Comparison of ENCODE assay signal across 8 mouse cellular contexts in the genomic region with DNA sequence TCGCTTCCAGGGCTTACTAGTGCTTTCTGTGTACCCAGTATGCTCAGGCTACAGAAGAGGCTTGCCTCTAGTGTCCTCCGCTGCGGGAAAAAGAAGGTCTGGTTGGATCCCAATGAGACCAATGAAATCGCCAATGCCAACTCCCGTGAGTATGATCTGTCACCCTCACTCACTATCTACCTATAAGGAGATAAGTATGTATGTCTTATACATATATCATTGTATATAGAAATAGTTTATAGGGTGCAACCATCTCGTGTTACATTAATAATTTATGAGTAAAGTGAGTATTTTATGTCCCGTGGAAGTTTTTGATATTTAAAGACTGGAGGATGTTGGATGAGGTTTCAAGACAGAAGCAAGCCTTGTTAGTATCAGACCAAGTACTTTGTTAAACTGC. TPM values are rescaled to one million over a fixed set of nuclear protein-coding genes. Genes with fewer than 3 reads are reported as not detected.
DNase-seq lines count a peak whose midpoint lies in the region; ATAC-seq and TF ChIP-seq lines count a peak whose summit lies in the region.

No protein-coding gene starts in this region.

- peak overlapping the region; percentile 96 for H3K4me2 ChIP-seq in embryonic facial prominence, embryonic 14.5 days (ENCODE audit: low read depth, low read length)
- H3K4me2 ChIP-seq in intestine, embryonic 16.5 days (ENCODE audit: low read depth, low read length): peak overlapping the region; percentile 64
- peak overlapping the region; percentile 92 for H3K4me2 ChIP-seq in neural tube, embryonic 13.5 days

- no peaks in the 10 kb centered on the region for H3K9me3 ChIP-seq in embryonic facial prominence, embryonic 14.5 days (ENCODE audit: control insufficient read depth, low read length)
- no peaks in the 10 kb centered on the region for H3K9me3 ChIP-seq in intestine, embryonic 16.5 days (ENCODE audit: control insufficient read depth, low read length)
- H3K9me3 ChIP-seq in neural tube, embryonic 13.5 days: no peaks in the 10 kb centered on the region

- H3K9ac ChIP-seq in embryonic facial prominence, embryonic 14.5 days (ENCODE audit: low read depth, low read length): peak overlapping the region; percentile 99
- peak overlapping the region; percentile 100 for H3K9ac ChIP-seq in intestine, embryonic 16.5 days (ENCODE audit: low read depth, low read length)
- peak overlapping the region; percentile 98 for H3K9ac ChIP-seq in neural tube, embryonic 13.5 days

- intact Hi-C loops in left cerebral cortex, adult 2 months (cut with DNase I): loop anchor here (5.0 kb wide), 1 partner anchor 175 kb away; the partner anchor contains the start of gene Cdk12
- intact Hi-C loops in left cerebral cortex, postnatal 14 days (cut with DNase I): no loop called here
- intact Hi-C loops in left cerebral cortex, postnatal 4 days (cut with DNase I): no loop called here

- H3K27ac ChIP-seq in left cerebral cortex, adult 2 months: no peak overlapping the region
- peak overlapping the region; percentile 92; the same call in 1 of the 2 replicates for H3K27ac ChIP-seq in embryonic facial prominence, embryonic 14.5 days (replicated peaks; ENCODE audit: low read depth, low read length)
- H3K27ac ChIP-seq in intestine, embryonic 16.5 days (ENCODE audit: low read length): peak overlapping the region; percentile 83
- 0 out of 2 replicates have a peak overlapping the region, but pooled peaks have one; percentile 92 for H3K27ac ChIP-seq in neural tube, embryonic 13.5 days (replicated peaks)

- H3K4me1 ChIP-seq in embryonic facial prominence, embryonic 14.5 days (ENCODE audit: control insufficient read depth, insufficient read depth, low read length): peaks cover 12% of the 10 kb centered on the region; the same call in 1 of the 2 replicates
- H3K4me1 ChIP-seq in intestine, embryonic 16.5 days (ENCODE audit: control insufficient read depth, insufficient read depth, low read length): peaks cover 14% of the 10 kb centered on the region
- peaks cover 37% of the 10 kb centered on the region for H3K4me1 ChIP-seq in neural tube, embryonic 13.5 days (replicated peaks)

- ATAC-seq in embryonic facial prominence, embryonic 14.5 days (ENCODE audit: low read depth): no peak
- ATAC-seq in intestine, embryonic 16.5 days: no peak
- ATAC-seq in neural tube, embryonic 13.5 days (ENCODE audit: low read depth): no peak
- ATAC-seq in megakaryocyte progenitor cell, adult 5-6 weeks (replicated peaks; ENCODE audit: poor library complexity): no peak

- DNase-seq in left cerebral cortex, adult 2 months (ENCODE audit: extremely low spot score in 1 of 2, low spot score in 2 of 2): no peak
- no peak for DNase-seq in left cerebral cortex, postnatal 14 days (ENCODE audit: low spot score in 2 of 2)
- no peak for DNase-seq in embryonic facial prominence, embryonic 14.5 days (ENCODE audit: low spot score)
- no peak for DNase-seq in gastrocnemius, postnatal 25 days
- no peak for DNase-seq in left cerebral cortex, postnatal 4 days

- H3K36me3 ChIP-seq in embryonic facial prominence, embryonic 14.5 days (ENCODE audit: control insufficient read depth, insufficient read depth, low read length): peaks cover 37% of the 10 kb centered on the region
- H3K36me3 ChIP-seq in intestine, embryonic 16.5 days (ENCODE audit: control insufficient read depth, insufficient read depth, low read length): peaks cover 9% of the 10 kb centered on the region
- H3K36me3 ChIP-seq in neural tube, embryonic 13.5 days: peaks cover 33% of the 10 kb centered on the region

- H3K4me3 ChIP-seq in left cerebral cortex, adult 2 months: peak overlapping the region; percentile 80
- H3K4me3 ChIP-seq in embryonic facial prominence, embryonic 14.5 days (ENCODE audit: low read depth, low read length): peak overlapping the region; percentile 81
- peak overlapping the region; percentile 100 for H3K4me3 ChIP-seq in intestine, embryonic 16.5 days (ENCODE audit: low read length)
- peak overlapping the region; percentile 81 for H3K4me3 ChIP-seq in neural tube, embryonic 13.5 days

- no peak for TF ChIP-seq CTCF in left cerebral cortex, adult 2 months (IDR thresholded peaks at IDR 0.05)

- no peaks in the 10 kb centered on the region for H3K27me3 ChIP-seq in embryonic facial prominence, embryonic 14.5 days (replicated peaks; ENCODE audit: control insufficient read depth, insufficient read depth, low read length)
- H3K27me3 ChIP-seq in intestine, embryonic 16.5 days (replicated peaks; ENCODE audit: control insufficient read depth, insufficient read depth, low read length): no peaks in the 10 kb centered on the region
- H3K27me3 ChIP-seq in neural tube, embryonic 13.5 days: no peaks in the 10 kb centered on the region

- WGBS in embryonic facial prominence, embryonic 14.5 days: 20% methylated on average over 7 of the region's 7 CpGs
- WGBS in intestine, embryonic 16.5 days: 16% methylated on average over 7 of the region's 7 CpGs
- 22% methylated on average over 7 of the region's 7 CpGs for WGBS in neural tube, embryonic 13.5 days

RNA-seq across cellular contexts. Expression of gene Rpl19, which starts 1.3 kb away (rescaled TPM):
- 100 to 1,000 TPM; 560 to 591 TPM for total RNA-seq in left cerebral cortex, adult 2 months (2021)
- 100 to 1,000 TPM; 536 to 545 TPM for total RNA-seq in left cerebral cortex, postnatal 14 days (2021)
- 1,126 and 1,148 TPM in 2 replicates for polyA plus RNA-seq in embryonic facial prominence, embryonic 14.5 days (2014; fragmentation: Nextera tagmentation; extraction: Ambion mirVana)
- polyA plus RNA-seq in intestine, embryonic 16.5 days (2015; fragmentation: Nextera tagmentation; extraction: Ambion mirVana): 990 and 1,058 TPM in 2 replicates
- 660 and 722 TPM in 2 replicates for polyA plus RNA-seq in neural tube, embryonic 13.5 days (2015; fragmentation: Nextera tagmentation; extraction: Ambion mirVana)
- total RNA-seq in gastrocnemius, postnatal 25 days (2021): 100 to 1,000 TPM; 421 to 453 TPM
- total RNA-seq in megakaryocyte progenitor cell, adult 5-6 weeks (2015): 3,659 and 3,794 TPM in 2 replicates
- total RNA-seq in megakaryocyte progenitor cell, adult 5-6 weeks (2017): 1,648 and 1,816 TPM in 2 replicates
- 100 to 1,000 TPM; 711 to 733 TPM for total RNA-seq in left cerebral cortex, postnatal 4 days (2021)

RNA-seq across cellular contexts. Expression of gene Cacnb1, which starts 5.0 kb away (rescaled TPM):
- 100 to 1,000 TPM; 150 to 170 TPM for total RNA-seq in left cerebral cortex, adult 2 months (2021)
- total RNA-seq in left cerebral cortex, postnatal 14 days (2021): 100 to 1,000 TPM; 150 TPM
- 25.1 and 30.4 TPM in 2 replicates for polyA plus RNA-seq in embryonic facial prominence, embryonic 14.5 days (2014; fragmentation: Nextera tagmentation; extraction: Ambion mirVana)
- polyA plus RNA-seq in intestine, embryonic 16.5 days (2015; fragmentation: Nextera tagmentation; extraction: Ambion mirVana): 5.1 TPM in 2 replicates
- polyA plus RNA-seq in neural tube, embryonic 13.5 days (2015; fragmentation: Nextera tagmentation; extraction: Ambion mirVana): 50.0 and 52.1 TPM in 2 replicates
- total RNA-seq in gastrocnemius, postnatal 25 days (2021): 100 to 1,000 TPM; 212 to 259 TPM
- 0.17 and 1.2 TPM in 2 replicates for total RNA-seq in megakaryocyte progenitor cell, adult 5-6 weeks (2015)
- total RNA-seq in megakaryocyte progenitor cell, adult 5-6 weeks (2017): 0.41 and 0.92 TPM in 2 replicates
- total RNA-seq in left cerebral cortex, postnatal 4 days (2021): 100 to 1,000 TPM; 100 to 104 TPM

RNA-seq across cellular contexts. Expression of gene Stac2, which starts 25.5 kb away (rescaled TPM):
- 10 to 100 TPM; 97.3 to 99.9 TPM for total RNA-seq in left cerebral cortex, adult 2 months (2021)
- 10 to 100 TPM; 27.7 to 28.0 TPM for total RNA-seq in left cerebral cortex, postnatal 14 days (2021)
- polyA plus RNA-seq in embryonic facial prominence, embryonic 14.5 days (2014; fragmentation: Nextera tagmentation; extraction: Ambion mirVana): 0.51 and 0.54 TPM in 2 replicates
- polyA plus RNA-seq in intestine, embryonic 16.5 days (2015; fragmentation: Nextera tagmentation; extraction: Ambion mirVana): 0.29 TPM in 2 replicates
- polyA plus RNA-seq in neural tube, embryonic 13.5 days (2015; fragmentation: Nextera tagmentation; extraction: Ambion mirVana): 12.5 and 13.9 TPM in 2 replicates
- under 1 TPM in 1 of 2 experiments, not detected in 1; 0.13 TPM for total RNA-seq in gastrocnemius, postnatal 25 days (2021)
- total RNA-seq in megakaryocyte progenitor cell, adult 5-6 weeks (2015): not detected in 2 replicates
- not detected in 2 replicates for total RNA-seq in megakaryocyte progenitor cell, adult 5-6 weeks (2017)
- 10 to 100 TPM in 1 of 2 experiments, 1 to 10 TPM in 1; 8.7 to 11.7 TPM for total RNA-seq in left cerebral cortex, postnatal 4 days (2021)

RNA-seq across cellular contexts. Expression of gene Arl5c, which starts 31.8 kb away (rescaled TPM):
- total RNA-seq in left cerebral cortex, adult 2 months (2021): 1 to 10 TPM; 1.2 TPM
- 1 to 10 TPM; 2.2 to 2.3 TPM for total RNA-seq in left cerebral cortex, postnatal 14 days (2021)
- polyA plus RNA-seq in embryonic facial prominence, embryonic 14.5 days (2014; fragmentation: Nextera tagmentation; extraction: Ambion mirVana): 6.1 and 7.0 TPM in 2 replicates
- polyA plus RNA-seq in intestine, embryonic 16.5 days (2015; fragmentation: Nextera tagmentation; extraction: Ambion mirVana): 9.0 and 9.9 TPM in 2 replicates
- 5.9 and 8.4 TPM in 2 replicates for polyA plus RNA-seq in neural tube, embryonic 13.5 days (2015; fragmentation: Nextera tagmentation; extraction: Ambion mirVana)
- total RNA-seq in gastrocnemius, postnatal 25 days (2021): under 1 TPM in 1 of 2 experiments, not detected in 1; 0.27 TPM
- 3.9 and 6.1 TPM in 2 replicates for total RNA-seq in megakaryocyte progenitor cell, adult 5-6 weeks (2015)
- 2.5 and 7.6 TPM in 2 replicates for total RNA-seq in megakaryocyte progenitor cell, adult 5-6 weeks (2017)
- total RNA-seq in left cerebral cortex, postnatal 4 days (2021): 1 to 10 TPM; 2.2 to 2.5 TPM

RNA-seq across cellular contexts. Expression of gene Plxdc1, which starts 41.5 kb away (rescaled TPM):
- total RNA-seq in left cerebral cortex, adult 2 months (2021): 10 to 100 TPM; 35.2 to 37.1 TPM
- total RNA-seq in left cerebral cortex, postnatal 14 days (2021): 10 to 100 TPM in 1 of 2 experiments, 1 to 10 TPM in 1; 9.8 to 14.9 TPM
- polyA plus RNA-seq in embryonic facial prominence, embryonic 14.5 days (2014; fragmentation: Nextera tagmentation; extraction: Ambion mirVana): 1.6 and 2.0 TPM in 2 replicates
- polyA plus RNA-seq in intestine, embryonic 16.5 days (2015; fragmentation: Nextera tagmentation; extraction: Ambion mirVana): 0.34 and 0.65 TPM in 2 replicates
- polyA plus RNA-seq in neural tube, embryonic 13.5 days (2015; fragmentation: Nextera tagmentation; extraction: Ambion mirVana): 0.71 and 0.74 TPM in 2 replicates
- 1 to 10 TPM; 3.1 TPM for total RNA-seq in gastrocnemius, postnatal 25 days (2021)
- 2.3 and 3.0 TPM in 2 replicates for total RNA-seq in megakaryocyte progenitor cell, adult 5-6 weeks (2015)
- total RNA-seq in megakaryocyte progenitor cell, adult 5-6 weeks (2017): 0.92 and 1.0 TPM in 2 replicates
- total RNA-seq in left cerebral cortex, postnatal 4 days (2021): 1 to 10 TPM; 2.1 to 2.4 TPM

Comparison
In these comparisons a context has a peak if more than half of its experiments do, and no peak if none do; other contexts are left out.
1. RNA of gene Cacnb1, which starts 5.0 kb away (total RNA-seq): 212 to 259 TPM in gastrocnemius, postnatal 25 days, 150 to 170 TPM in left cerebral cortex, adult 2 months, 150 TPM in left cerebral cortex, postnatal 14 days and 100 to 104 TPM in left cerebral cortex, postnatal 4 days; 0.17 to 1.2 TPM in megakaryocyte progenitor cell, adult 5-6 weeks; every median in the first group is over 10 times any median in the second.
2. RNA of gene Stac2, which starts 25.5 kb away (total RNA-seq): 97.3 to 99.9 TPM in left cerebral cortex, adult 2 months, 27.7 to 28.0 TPM in left cerebral cortex, postnatal 14 days and 8.7 to 11.7 TPM in left cerebral cortex, postnatal 4 days; 0.13 TPM in gastrocnemius, postnatal 25 days and not detected in megakaryocyte progenitor cell, adult 5-6 weeks; every median in the first group is over 4 times any median in the second.
3. Peak in every context shown above with its lines, with median percentiles within 50 percentile points of each other: H3K4me3 ChIP-seq, H3K4me2 ChIP-seq and H3K9ac ChIP-seq.